Mouse (Mus musculus) urinary bladder, postnatal 10 days (tissue): ENCODE measurements around the gene Cdt1.
A peak's percentile ranks its signal among the peaks of the same experiment; 100 is the strongest.
"Not testable (repeated sequence)": the region's sequence is repeated elsewhere in the genome, so short reads cannot be mapped to it uniquely, and the experiment has no call there.

Source experiments
- DNase-seq: peaks from one replicate; pipeline ENCODE4 v3.0.0; 2022; ENCODE audit warnings: low spot score

Cdt1 gene

DNA sequence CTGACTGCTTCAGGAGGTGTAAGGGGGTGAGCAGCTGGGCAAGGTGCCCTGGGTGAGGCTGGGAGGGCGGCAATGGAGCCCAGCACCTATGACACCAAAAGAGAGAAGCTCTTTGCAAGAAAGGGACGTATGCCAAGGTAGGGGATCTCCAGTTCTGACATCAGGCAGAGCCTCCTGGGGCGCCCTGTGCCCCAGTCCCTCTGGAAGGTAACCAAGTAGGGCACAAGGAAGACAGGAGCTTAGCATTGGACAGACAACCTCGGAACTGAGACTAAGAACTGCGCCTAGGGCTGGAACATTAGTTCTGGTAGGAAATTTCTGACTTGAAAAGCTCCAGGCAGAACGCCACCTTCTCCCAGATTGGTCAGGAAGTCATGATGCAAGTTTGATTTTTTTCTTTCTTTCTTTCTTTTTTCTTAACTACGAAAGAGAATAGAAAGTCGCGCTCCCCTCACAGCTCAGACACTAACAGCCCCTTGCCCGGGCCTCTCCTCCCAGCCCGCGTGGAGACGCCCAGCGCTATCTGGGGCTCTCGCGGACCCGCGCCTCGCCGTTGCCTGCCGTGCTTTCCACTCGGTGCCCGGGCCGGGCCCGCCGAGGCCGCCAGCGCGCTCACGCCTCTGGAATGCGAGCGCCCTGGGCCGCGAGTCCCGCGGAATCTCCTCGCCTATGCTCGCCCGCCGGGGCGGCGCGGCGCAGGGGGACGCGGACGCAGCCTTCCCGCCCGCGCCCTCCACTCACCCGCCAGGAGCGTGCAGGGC is 17.4 kb upstream of the Cdt1 start:
- no peak for DNase-seq

- no peak for DNase-seq
Observed at GRCm38 (mm10) chr8:122550995-122551264, 16.9 kb upstream of the Cdt1 start.

DNA sequence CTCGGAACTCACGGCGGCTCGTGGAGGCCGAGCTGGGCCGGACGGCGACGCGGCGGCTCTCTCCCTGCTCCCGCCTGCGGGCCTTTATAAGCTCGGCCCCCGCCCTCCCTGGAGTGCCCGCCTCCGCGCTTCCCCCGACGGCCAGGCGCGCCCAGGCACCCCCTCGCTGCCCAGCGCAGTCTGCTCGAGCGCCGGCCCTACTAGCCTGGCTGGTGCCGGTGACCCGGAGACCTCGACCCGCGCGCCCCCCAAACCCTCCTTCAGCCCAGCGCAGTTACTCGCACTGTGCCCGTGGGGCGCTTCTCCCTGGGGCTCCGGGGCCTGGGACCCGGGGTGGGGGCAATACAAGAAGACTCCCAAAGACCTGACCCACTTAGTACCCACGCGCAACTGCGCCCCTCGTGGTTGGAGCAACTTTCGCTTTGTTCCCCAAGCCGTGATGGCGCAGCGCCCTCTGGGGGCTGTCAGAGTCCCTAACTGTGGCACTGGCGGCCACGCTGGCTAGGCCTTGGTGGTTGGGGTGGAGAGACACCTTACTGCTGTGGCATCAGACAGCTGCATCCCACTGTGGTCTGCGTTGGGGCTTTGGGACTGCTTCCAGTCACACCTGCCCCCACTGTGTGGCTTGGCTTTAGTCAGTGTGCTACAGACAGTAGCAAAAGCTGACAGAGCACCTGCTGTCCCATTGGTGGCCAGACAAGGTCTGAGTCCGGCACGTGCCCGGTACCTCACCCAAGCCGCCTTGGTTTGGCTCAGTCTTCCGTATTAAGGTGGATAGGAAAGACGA is 16.4 kb upstream of the Cdt1 start, which contains the start of gene Piezo1:
Gene Piezo1, minus strand, starts transcription at position 65 of the 787 bp plus-strand sequence.
- peak; percentile 82 for DNase-seq

DNA sequence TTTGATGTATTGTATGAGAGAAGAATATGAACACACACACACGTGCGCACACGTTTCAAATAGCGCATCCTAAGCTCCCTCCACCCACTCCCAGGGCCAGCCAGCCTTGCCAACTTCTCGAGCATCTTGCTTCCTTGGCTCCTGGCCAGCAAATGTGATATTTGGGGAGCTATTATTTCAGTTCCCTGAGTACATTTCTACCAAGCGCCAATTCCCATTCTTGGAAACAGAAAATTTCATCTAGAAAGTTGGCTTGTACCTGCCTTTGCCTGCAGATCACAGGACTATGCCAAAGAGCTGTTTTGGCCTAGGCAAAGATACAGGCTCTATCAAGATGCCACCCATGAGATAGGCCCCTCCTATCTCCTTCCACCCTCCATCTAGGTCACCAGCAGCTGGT is 13.0 kb upstream of the Cdt1 start:
- no peak for DNase-seq

- no peak for DNase-seq
Observed at GRCm38 (mm10) chr8:122556030-122557009, 11.5 kb upstream of the Cdt1 start.

DNA sequence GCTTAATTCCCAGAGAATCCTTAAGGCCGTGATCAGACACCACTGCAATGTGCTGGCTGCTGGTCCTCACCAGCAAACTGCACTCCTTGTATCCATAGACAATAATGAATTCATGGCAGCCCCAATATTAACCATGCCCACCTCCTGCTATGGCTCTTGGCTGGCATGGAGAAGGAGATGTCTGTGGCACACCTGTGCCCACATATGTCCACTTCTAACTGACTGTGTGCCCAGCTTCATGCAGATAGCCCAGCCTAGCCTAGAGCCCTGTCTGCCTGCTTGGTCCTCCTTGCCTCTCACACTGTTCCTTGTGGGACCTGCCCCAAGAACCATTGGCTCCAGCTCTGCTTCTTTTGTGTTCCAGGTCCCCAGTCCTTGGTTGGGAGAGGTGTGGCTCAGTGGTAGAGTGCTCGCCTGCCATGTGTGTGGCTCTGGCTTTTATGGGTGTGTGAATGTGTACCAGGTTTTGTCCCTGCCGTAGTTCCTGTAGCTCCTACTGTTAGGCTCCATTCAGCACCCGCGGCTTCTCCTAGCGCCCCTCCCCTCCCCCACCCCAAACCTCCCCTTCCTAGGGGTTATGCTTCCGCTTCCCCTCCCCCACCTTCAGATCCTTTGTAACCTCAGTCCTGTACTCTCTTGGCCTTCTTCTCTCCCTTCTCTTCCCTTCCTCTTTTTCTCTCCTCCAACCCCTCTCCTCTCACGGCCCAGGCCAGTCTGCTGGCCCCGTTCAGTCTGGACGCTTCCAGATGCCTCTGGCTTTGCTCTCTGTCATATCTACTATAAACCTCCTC is 10.4 kb upstream of the Cdt1 start:
- no peak for DNase-seq

DNA sequence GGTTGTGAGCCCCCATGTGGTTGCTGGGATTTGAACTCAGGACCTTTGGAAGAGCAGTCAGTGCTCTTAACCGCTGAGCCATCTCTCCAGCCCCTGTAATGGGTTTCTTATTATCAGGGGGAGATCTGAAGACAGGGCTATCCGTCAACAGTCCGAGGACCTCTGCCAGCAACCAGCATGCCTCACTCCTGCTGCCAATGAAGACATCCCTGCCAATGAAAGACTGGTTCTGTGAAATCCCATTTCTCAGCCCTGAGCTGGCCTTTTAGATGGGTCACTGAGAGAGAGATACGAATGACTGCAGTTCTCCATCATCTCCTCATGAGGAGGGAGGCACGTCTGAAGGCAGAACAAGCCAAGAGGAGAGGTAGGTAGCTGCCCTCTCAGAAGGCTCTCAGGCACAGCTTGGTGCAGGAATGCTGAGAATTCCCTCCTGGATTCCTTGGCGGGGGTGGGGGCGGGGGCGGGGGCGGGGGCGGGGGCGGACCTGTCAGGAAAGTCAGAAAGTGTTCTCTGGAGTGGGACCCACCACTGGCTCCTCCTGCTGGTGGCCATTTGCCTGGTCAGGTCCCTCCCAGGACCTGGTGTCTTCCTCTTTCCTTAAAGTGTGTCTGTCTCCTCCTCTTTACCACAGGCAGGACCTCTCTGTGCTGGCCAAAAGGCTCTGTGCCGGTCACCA is 9.0 kb upstream of the Cdt1 start:
- no peak for DNase-seq

DNA sequence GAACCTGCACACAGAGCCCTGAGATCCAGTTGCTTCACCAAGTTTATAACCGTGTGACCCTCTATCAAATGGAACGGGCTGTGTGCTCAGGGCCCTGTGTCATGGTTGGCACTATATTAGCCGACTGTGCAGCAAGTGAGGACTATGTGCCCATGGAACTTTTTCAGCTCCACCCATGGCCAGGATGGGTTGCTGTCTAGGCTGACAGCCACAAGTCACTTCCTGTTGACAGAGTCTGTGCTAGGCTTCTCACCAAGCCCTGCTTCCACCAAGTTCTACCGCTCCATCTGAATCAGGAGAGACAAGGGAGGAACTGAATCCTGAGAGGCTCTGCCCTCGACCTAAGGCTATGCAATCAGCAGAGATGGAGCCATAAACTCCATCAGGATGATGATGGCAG is 6.6 kb upstream of the Cdt1 start:
- no peak for DNase-seq

GRCm38 (mm10) chr8:122564363-122565352 is 3.2 kb upstream of the Cdt1 start:
- DNase-seq = no peak

GRCm38 (mm10) chr8:122566766-122567165 is 1.0 kb upstream of the Cdt1 start:
- DNase-seq = no peak

DNA sequence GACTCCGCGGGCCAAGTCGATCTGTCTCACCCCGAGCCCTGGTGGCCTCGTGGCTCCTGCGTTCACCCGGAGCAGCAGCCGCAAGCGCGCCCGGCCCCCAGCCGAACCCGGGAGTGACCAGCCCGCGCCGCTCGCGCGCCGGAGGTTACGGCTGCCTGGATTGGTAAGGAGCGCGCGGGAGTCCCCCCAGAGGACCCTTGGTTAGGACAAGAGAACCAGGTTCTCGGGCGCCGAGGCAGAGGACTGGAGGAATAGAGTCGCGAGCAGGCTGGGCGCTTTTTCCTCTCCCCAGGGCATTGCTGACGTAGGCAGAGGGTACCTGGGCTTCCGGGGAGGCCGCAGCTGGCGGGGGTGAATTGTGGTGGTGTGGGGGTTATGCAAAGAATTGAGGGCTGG is 292 bp downstream of the Cdt1 start:
- DNase-seq = no peak

- DNase-seq = no peak
Observed at GRCm38 (mm10) chr8:122568881-122569309, 1.1 kb downstream of the Cdt1 start.

DNA sequence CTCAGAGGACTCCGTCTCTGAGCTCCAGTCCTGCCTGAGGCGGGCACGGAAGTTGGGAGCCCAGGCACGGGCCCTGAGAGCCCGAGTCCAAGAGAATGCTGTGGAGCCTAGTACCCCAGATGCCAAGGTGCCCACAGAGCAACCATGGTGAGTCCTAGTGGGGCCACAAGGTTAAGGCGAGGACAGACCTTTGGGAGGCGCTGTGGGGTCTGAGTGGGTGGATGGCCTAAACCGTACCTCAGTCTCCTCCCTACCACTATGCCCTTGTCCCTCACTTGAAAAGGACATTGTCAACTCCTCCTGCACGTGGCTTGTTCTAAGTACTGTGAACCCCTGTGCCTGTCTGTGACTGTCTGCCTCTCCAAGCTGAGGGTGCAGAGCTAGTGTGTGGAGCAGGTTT is 1.5 kb downstream of the Cdt1 start:
- DNase-seq = no peak

GRCm38 (mm10) chr8:122569996-122570395 is 2.2 kb downstream of the Cdt1 start:
- no peak for DNase-seq

DNA sequence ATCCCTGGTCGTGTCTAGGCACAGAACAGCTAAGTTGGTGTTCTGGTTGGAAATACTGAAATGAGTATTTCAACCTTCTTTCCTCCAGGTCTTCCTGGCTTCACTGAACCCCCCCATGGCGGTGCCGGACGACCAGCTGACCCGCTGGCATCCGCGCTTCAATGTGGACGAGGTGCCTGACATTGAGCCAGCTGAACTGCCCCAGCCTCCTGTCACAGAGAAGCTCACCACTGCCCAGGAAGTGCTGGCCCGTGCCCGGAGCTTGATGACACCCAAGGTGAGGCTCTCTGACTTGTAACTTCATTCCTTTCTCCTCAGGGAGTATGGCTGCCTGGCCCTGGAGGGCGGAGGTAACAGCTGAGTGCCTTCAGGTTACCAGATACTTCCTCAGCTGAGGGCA is 3.3 kb downstream of the Cdt1 start:
- no peak for DNase-seq

- DNase-seq = no peak
Observed at GRCm38 (mm10) chr8:122571750-122572267, 4.0 kb downstream of the Cdt1 start.

DNA sequence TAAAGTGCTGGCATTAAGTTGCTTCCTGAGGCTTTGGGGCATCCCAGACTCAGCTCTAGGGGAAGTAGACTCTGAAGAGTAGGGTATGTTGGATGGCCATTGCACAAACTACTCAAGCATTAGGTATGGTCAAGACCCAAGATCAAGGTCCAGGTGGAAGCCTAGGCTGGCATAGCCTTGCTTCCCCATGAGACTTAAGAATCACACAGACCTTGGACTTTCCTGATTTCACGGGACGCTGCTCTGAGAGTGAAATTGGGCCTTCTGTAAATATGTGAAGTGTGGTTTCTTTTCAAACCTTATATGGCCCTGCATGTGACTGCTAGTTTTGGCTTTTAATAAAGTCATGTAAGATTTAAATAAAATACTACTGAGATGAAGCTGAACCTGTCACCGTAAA is 4.9 kb downstream of the Cdt1 start:
- DNase-seq = no peak

DNA sequence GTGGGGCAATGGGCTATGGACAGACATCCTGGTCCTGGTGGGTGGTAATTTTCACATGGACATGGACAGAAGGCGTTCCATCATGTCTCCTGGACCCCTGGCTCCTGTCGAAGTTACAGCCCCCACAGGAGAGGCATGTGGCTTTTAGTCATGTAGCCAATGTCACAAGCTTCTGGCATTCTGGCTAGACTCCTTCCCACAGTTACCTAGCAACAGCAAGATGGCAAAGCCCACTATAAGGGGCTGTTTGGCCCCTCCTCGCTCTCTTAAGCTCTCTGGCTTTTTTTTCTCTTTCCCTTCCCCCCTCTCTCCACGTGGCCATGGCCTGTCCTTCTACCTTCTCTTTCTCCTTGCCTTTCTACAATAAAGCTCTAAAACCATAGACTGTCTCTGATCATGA is 5.4 kb downstream of the Cdt1 start:
- DNase-seq = not testable (repeated sequence)

- no peak for DNase-seq
Observed at GRCm38 (mm10) chr8:122573577-122573976, 5.8 kb downstream of the Cdt1 start.

DNA sequence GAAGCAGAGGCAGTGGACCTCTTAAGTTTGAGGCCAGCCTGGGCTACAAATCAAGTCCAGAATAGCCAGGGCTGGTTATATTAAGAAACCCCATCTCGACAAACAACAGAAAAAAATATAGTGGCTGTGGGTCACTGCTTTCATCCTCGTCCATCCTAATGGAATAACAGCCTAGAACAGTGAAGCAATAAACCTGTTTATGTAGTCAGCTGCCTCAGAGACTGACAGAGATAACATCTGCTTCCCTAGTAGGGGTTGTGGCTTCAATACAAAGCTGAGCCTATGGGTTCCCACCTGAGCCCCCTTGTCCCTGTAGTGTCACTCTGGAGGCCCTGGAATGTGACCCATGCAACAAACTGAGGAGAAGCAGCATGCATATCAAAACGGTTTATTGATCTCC is 6.4 kb downstream of the Cdt1 start:
- DNase-seq = no peak
